In genomic region chr11:51545811-51546210, GRCm38 (mm10) we compare ENCODE assay signal across 19 mouse cellular contexts.
"Had no signal": no experiment of that assay in that cellular context is flagged by ENCODE, and none has a peak within 500 bp of the region (broad histone marks: within the 10 kb centered on the region; RNA-seq: fewer than 3 reads in every experiment).

No protein-coding gene starts in this region.

- DNase-seq: kidney, adult 11 months; kidney, adult 8-10 months; kidney, postnatal 14 days; layer of hippocampus, adult 9-11 months; liver, postnatal 0 days; lung, embryonic 14.5 days; right cerebral cortex, adult 18-20 months; right cerebral cortex, postnatal 14 days; right cerebral cortex, postnatal 4 days; thymus, postnatal 25 days had no signal

- H3K4me2 ChIP-seq: kidney, embryonic 15.5 days; limb, embryonic 15.5 days; liver, embryonic 11.5 days; lung, embryonic 14.5 days; midbrain, embryonic 12.5 days had no signal

- H3K36me3 ChIP-seq: kidney, embryonic 15.5 days; limb, embryonic 15.5 days; midbrain, embryonic 12.5 days had no signal

- ATAC-seq: liver, postnatal 0 days; lung, postnatal 0 days had no signal

- H3K9me3 ChIP-seq: kidney, embryonic 15.5 days; limb, embryonic 15.5 days; midbrain, embryonic 12.5 days had no signal

- H3K27ac ChIP-seq: kidney, embryonic 15.5 days; layer of hippocampus, adult 2 months; limb, embryonic 15.5 days; liver, embryonic 14.5 days; macrophage; midbrain, embryonic 12.5 days; stomach, postnatal 0 days had no signal

- H3K4me3 ChIP-seq: kidney, embryonic 15.5 days; layer of hippocampus, adult 2 months; limb, embryonic 15.5 days; midbrain, embryonic 12.5 days had no signal

- H3K27me3 ChIP-seq: kidney, embryonic 15.5 days; limb, embryonic 15.5 days; midbrain, embryonic 12.5 days had no signal

- H3K9ac ChIP-seq: kidney, embryonic 15.5 days; limb, embryonic 15.5 days; liver, embryonic 14.5 days; liver, postnatal 0 days; lung, embryonic 14.5 days; midbrain, embryonic 12.5 days had no signal
